ENCODE assay signal across 1 mouse cellular context in the genomic region with DNA sequence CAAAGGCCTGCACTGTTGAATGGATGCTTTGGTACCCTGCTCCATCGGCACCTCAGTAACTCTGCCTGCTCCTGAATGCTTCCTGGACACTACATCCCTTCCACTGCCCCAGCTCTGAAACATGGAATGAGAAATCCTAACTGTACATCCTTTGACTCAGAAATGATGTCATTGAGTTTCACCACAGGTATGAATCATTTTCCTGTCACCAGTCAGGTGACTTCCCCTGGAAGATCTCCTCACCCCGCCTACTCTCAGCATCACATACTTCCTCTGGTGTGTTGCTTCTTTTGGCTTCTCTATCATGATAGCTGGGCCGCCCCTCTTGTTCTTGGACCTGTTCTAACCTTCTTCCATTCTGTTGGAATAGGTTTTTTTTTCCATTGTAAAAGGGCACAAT.
TF ChIP-seq lines count a peak whose summit lies in the region.

No protein-coding gene starts in this region.

TF ChIP-seq in MEL, 35 proteins besides CTCF, POLR2A, EP300 and RAD21:
- no peak for TF ChIP-seq MEF2A (IDR thresholded peaks at IDR 0.05; ENCODE audit: extremely low read depth, insufficient replicate concordance, low read depth, low read length, poor library complexity, severe bottlenecking)
- TF ChIP-seq TBP (IDR thresholded peaks at IDR 0.05; ENCODE audit: low read depth, low read length): no peak
- TF ChIP-seq TAL1 (IDR thresholded peaks at IDR 0.05; ENCODE audit: low read length): no peak
- TF ChIP-seq ZC3H11A (IDR thresholded peaks at IDR 0.05; ENCODE audit: low read depth, low read length): no peak
- no peak for TF ChIP-seq ETS1 (IDR thresholded peaks at IDR 0.05; ENCODE audit: low read depth, low read length)
